Mouse (Mus musculus) heart, embryonic 16.5 days (tissue): ENCODE data around the gene Cnksr2. TPM values are rescaled to one million over a fixed set of nuclear protein-coding genes. Genes with fewer than 3 reads are reported as not detected.
A peak's percentile ranks its signal among the peaks of the same experiment; 100 is the strongest.

ENCODE experiments used
- ATAC-seq: fragments of 200-750 bp; cut with Nextera tagmentation; replicated peaks from 2 replicates; pipeline ENCODE4 v1.8.0; 2017; ENCODE audit warnings: moderate number of reproducible peaks; ENCODE audit not compliant: insufficient read depth, low FRiP score; ENCODE audit errors: extremely low read depth
- H3K27ac ChIP-seq: fragments of 300-500 bp; sonication (generic); 2 replicates; pipeline ENCODE4 v1.5.1; 2014; ENCODE audit warnings: mild to moderate bottlenecking, low read length, control low read depth, moderate library complexity
- H3K27me3 ChIP-seq: fragments of 300-500 bp; sonication (generic); 2 replicates; pipeline ENCODE4 v1.6.1; 2014; ENCODE audit warnings: low read length, mixed read lengths; ENCODE audit not compliant: control insufficient read depth, insufficient read depth
- H3K36me3 ChIP-seq: fragments of 300-500 bp; sonication (generic); 2 replicates; pipeline ENCODE4 v1.6.1; 2014; ENCODE audit not compliant: control insufficient read depth, insufficient read depth
- H3K4me1 ChIP-seq: fragments of 300-500 bp; sonication (generic); 2 replicates; pipeline ENCODE4 v1.6.1; 2014; ENCODE audit warnings: low read length, mixed read lengths; ENCODE audit not compliant: control insufficient read depth, insufficient read depth
- H3K4me2 ChIP-seq: fragments of 300-500 bp; sonication (generic); 2 replicates; pipeline ENCODE4 v1.6.1; 2014; ENCODE audit warnings: low read depth, mild to moderate bottlenecking, control low read depth, low read length
- H3K4me3 ChIP-seq: fragments of 300-500 bp; sonication (generic); 2 replicates; pipeline ENCODE4 v1.5.1; 2014; ENCODE audit warnings: mild to moderate bottlenecking, control low read depth, low read length
- H3K9ac ChIP-seq: fragments of 300-500 bp; sonication (generic); 2 replicates; pipeline ENCODE4 v1.6.1; 2014; ENCODE audit warnings: low read length, control low read depth
- H3K9me3 ChIP-seq: fragments of 300-500 bp; sonication (generic); replicated peaks from 2 replicates; pipeline ENCODE4 v1.6.1; 2016; ENCODE audit warnings: low read length; ENCODE audit not compliant: control insufficient read depth
- WGBS: fragments of 180-500 bp; shearing (Covaris S2); extraction: QIAGEN DNeasy Blood & Tissue Kit; methylation state at CpG from one replicate; pipeline ENCODE4 v1.1.7; 2014; 5-methylcytosine and 5-hydroxymethylcytosine counted together
- polyA plus RNA-seq: library from polyadenylated mRNA; unstranded; fragments of >200 nt; fragmentation: Nextera tagmentation; extraction: Ambion mirVana; gene quantifications from 2 replicates; pipeline ENCODE4 v1.2.1, GENCODE M21; 2015

Cnksr2 gene
- polyA plus RNA-seq, 1 experiment from 2014 or later, result 0.05 TPM

DNA sequence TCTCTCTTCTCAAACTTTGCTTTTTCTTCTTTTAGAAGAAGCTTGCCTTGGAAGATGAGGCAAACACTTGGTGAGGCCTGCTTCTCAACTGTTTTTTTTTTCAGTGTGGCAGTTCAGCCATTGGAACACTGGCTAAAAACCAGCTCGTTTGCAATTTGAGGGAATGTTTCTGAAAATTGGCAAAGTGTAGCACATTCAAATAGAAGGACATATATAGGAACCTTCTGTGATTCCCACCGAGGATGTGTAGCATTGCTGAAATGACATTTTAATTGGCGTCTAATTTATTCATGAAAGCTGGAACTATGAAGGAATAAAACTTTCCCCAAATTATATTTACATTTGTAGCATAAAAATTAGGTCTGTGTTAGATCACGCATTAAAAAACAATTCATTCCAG, 213.1 kb downstream of the Cnksr2 start:
- no peaks in the 10 kb centered on the region for H3K27me3 ChIP-seq
- 75% methylated on average over 4 of the region's 4 CpGs for WGBS
- no peaks in the 10 kb centered on the region for H3K4me1 ChIP-seq
- no peak overlapping the region for H3K9ac ChIP-seq
- H3K27ac ChIP-seq, result no peak overlapping the region
- no peak overlapping the region for H3K4me3 ChIP-seq
- H3K9me3 ChIP-seq, result no peaks in the 10 kb centered on the region
- no peak for ATAC-seq
- no peaks in the 10 kb centered on the region for H3K36me3 ChIP-seq
- H3K4me2 ChIP-seq, result no peak overlapping the region

DNA sequence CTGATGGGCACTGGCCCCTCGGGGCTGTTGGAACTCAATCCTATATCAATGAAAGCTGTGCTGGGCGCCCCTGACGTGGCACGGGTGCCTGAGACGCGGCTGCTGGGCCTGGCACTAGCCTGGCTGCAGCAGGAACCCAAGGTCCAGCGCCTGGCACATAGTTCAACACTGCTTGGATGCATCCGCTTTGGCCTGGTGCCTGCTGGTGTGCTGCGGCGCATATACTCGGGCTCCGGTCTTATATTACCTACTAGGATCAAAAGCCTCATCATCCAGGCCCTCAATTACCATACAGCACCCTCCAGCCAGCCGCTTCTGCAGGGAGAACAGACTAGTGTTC, 224.2 kb downstream of the Cnksr2 start:
- Histone ChIP-seq H3K27ac (no peak overlapping the region), H3K4me1 (peaks cover 2% of the 10 kb centered on the region; the same call in 1 of the 2 replicates), H3K27me3 (no peaks in the 10 kb centered on the region), H3K9ac (no peak overlapping the region), H3K4me2 (no peak overlapping the region), H3K9me3 (no peaks in the 10 kb centered on the region), H3K36me3 (no peaks in the 10 kb centered on the region), H3K4me3 (no peak overlapping the region)
- no peak for ATAC-seq
- WGBS, result 86% methylated on average over 13 of the region's 13 CpGs

DNA sequence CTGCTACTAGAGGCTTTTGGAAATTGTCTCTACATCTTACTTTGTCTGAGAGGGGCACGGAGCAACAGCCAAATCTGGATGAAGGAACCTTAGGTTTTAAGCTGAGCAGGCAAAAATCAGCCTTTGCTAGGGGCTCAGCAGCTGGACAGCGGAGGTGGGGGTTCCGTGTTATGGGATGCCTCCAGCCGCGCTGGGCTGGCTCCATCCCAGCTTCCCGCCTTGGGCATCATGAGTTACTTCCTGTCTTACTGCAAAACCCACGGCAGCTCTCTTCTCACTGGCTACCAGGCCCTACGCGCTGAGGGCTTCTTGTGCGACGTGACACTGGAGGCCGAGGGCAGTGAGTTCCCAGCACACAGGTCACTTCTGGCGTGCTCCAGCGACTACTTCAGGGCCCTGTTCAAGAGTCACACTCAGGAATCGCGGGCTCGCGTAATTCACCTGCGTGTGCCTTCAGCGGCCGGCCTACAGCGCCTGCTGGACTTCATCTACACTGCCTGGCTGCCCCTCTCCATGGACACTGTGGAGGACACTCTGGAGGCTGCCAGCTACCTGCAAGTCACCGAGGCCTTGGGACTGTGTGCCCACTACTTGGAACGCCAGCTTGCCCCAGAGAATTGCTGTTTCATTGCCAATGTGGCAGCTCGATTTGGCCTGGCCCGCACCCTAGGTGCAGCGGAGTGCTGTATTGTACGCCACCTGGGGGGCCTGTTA, 224.7 kb downstream of the Cnksr2 start, which contains the start of gene Klhl34:
Klhl34 (plus strand) TSS at position 229 of the 714 bp plus-strand sequence.
- peak within 1 kb of the TSS; percentile 46 for H3K4me3 ChIP-seq
- peaks cover 2% of the 10 kb centered on the region; the same call in 1 of the 2 replicates for H3K4me1 ChIP-seq
- H3K27ac ChIP-seq, result no peak within 1 kb of the TSS
- no peaks in the 10 kb centered on the region for H3K27me3 ChIP-seq
- H3K9me3 ChIP-seq, result no peaks in the 10 kb centered on the region
- peak within 1 kb of the TSS; percentile 83 for H3K4me2 ChIP-seq
- H3K9ac ChIP-seq, result peak within 1 kb of the TSS; percentile 49; the same call in 1 of the 2 replicates
- ATAC-seq, result peak; percentile 52; the same call in 1 of the 2 replicates
- no peaks in the 10 kb centered on the region for H3K36me3 ChIP-seq
- 33% methylated on average over 28 of the region's 28 CpGs for WGBS

DNA sequence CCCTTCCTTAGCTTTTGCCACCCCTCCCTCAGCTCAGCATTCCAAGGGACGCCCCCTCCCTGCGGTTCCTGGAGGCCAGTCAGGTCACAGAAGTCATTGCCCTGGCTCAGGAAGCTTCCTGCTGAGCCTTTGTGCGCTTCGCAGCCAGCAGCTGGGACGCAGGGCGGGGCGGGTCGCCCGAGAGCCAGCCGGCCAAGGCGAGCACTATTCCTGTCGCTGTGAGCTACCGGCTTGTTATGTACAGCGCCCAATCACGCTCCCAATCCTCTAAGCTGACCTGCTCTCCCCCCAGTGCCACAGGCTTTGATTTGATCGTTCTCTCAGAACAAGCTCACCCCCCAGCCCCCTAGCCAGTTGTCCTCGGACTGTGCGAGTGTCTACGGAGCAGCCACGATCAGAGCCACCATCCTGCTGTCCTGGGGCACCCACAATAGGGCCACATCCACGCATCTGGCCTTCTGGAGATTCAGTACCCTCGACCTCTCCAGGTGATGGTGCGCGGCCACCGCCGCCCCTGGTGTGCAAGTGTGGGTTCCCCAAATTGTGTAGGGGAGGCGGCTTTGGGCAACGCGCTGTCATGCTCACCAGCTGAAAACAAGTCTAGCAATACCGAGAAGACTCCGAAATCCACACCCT, 225.4 kb downstream of the Cnksr2 start:
- H3K27ac ChIP-seq, result no peak overlapping the region
- H3K4me1 ChIP-seq, result peaks cover 2% of the 10 kb centered on the region; the same call in 1 of the 2 replicates
- H3K9me3 ChIP-seq, result no peaks in the 10 kb centered on the region
- H3K4me2 ChIP-seq, result peak overlapping the region; percentile 83
- peak overlapping the region; percentile 49; the same call in 1 of the 2 replicates for H3K9ac ChIP-seq
- peak overlapping the region; percentile 46 for H3K4me3 ChIP-seq
- H3K27me3 ChIP-seq, result no peaks in the 10 kb centered on the region
- 15% methylated on average over 29 of the region's 31 CpGs for WGBS
- peak; percentile 63; the same call in 1 of the 2 replicates for ATAC-seq
- no peaks in the 10 kb centered on the region for H3K36me3 ChIP-seq

DNA sequence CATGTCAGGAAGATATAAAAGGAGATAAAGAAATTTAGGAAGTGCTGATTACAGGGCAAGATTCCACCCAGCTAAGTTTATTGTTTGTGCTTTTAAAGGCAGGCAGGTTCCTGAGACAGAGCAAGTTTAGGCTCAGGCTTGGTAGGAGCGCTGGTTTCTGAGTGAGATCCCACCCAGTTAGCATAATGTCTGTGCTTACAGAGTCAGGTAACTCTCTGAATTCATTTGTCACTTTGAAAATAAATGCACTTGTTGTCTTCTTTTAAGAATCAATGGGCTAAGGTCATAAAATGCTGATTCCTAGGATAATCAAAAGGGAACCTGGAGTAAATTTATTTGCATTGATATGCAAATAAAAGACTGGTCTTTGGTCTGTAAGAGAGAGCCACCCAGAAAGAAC, 233.4 kb downstream of the Cnksr2 start:
- Histone ChIP-seq H3K27me3 (no peaks in the 10 kb centered on the region), H3K27ac (no peak overlapping the region), H3K9me3 (no peaks in the 10 kb centered on the region), H3K4me1 (no peaks in the 10 kb centered on the region), H3K4me3 (no peak overlapping the region), H3K36me3 (no peaks in the 10 kb centered on the region), H3K9ac (no peak overlapping the region), H3K4me2 (no peak overlapping the region)
- ATAC-seq, result no peak
- WGBS, result 67% methylated on average over 1 of the region's 1 CpGs

DNA sequence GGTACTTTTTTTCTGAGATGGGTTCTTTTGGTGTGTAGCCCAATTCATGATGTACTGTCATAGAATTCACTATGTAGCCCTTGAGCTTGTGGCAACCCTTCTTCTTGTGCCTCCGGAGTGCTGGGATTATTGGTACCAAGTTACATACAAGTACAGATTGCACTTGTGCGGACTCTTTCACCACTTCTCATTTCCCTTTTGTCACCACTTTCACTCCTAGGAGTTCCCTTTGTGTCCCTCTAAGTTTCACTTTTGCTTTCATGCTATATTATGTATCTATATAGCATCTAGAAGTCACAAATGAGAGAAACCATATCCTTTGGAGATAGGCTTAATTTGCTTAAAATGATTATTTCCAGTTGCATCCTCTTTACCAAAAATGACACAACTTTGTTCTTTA, 241.4 kb downstream of the Cnksr2 start:
- Histone ChIP-seq H3K4me1 (no peaks in the 10 kb centered on the region), H3K4me2 (no peak overlapping the region), H3K4me3 (no peak overlapping the region), H3K9me3 (no peaks in the 10 kb centered on the region), H3K36me3 (no peaks in the 10 kb centered on the region), H3K27me3 (no peaks in the 10 kb centered on the region), H3K27ac (no peak overlapping the region), H3K9ac (no peak overlapping the region)
- no peak for ATAC-seq
- 85% methylated on average over 2 of the region's 2 CpGs for WGBS

Other genes with a start within 250 kb of the Cnksr2 start
- 0.34 and 0.51 TPM in 2 replicates for gene Klhl34, start 224.9 kb downstream of the Cnksr2 start, polyA plus RNA-seq